Mouse (Mus musculus) G1E (cell line): ENCODE results near the gene Erp29. TPM values are rescaled to one million over a fixed set of nuclear protein-coding genes. Genes with fewer than 3 reads are reported as not detected.
"Not testable (repeated sequence)": the region's sequence is repeated elsewhere in the genome, so short reads cannot be mapped to it uniquely, and the experiment has no call there.

Experiments used
- ATAC-seq: 2 replicates; pipeline ENCODE4 v1.8.0; 2016; ENCODE audit warnings: mild to moderate bottlenecking; ENCODE audit not compliant: insufficient number of reproducible peaks, poor library complexity, low FRiP score, severe bottlenecking; ENCODE audit errors: extremely low read depth
- DNase-seq: peaks from one replicate; pipeline ENCODE4 v3.0.0; 2012; ENCODE audit warnings: low spot score
- H3K27me3 ChIP-seq: 2 replicates; pipeline ENCODE4 v1.6.1; 2012; ENCODE audit warnings: mild to moderate bottlenecking, low read length, inconsistent platforms; ENCODE audit not compliant: insufficient read depth
- H3K36me3 ChIP-seq: replicated peaks from 2 replicates; pipeline ENCODE3; 2012; ENCODE audit warnings: mild to moderate bottlenecking, inconsistent platforms
- H3K4me1 ChIP-seq: 2 replicates; pipeline ENCODE4 v1.6.1; 2012; ENCODE audit warnings: low read depth, low read length, inconsistent platforms, mixed read lengths; ENCODE audit not compliant: insufficient read depth
- H3K4me3 ChIP-seq: 2 replicates; pipeline ENCODE4 v1.5.1; 2012; ENCODE audit warnings: low read depth, mild to moderate bottlenecking, inconsistent platforms, low read length, moderate library complexity, mixed read lengths
- H3K9me3 ChIP-seq: replicated peaks from 2 replicates; pipeline ENCODE4 v1.6.1; 2012; ENCODE audit warnings: inconsistent platforms
- CTCF ChIP-seq: IDR thresholded peaks from 2 replicates; pipeline ENCODE4 v1.5.1; 2012; ENCODE audit warnings: low read depth, low read length, inconsistent platforms, mixed read lengths
- GATA1 ChIP-seq: IDR thresholded peaks from 2 replicates; pipeline ENCODE4 v1.6.1; 2012; ENCODE audit warnings: borderline replicate concordance, low read length, inconsistent platforms, mixed read lengths
- GATA2 ChIP-seq: IDR thresholded peaks from 2 replicates; pipeline ENCODE4 v1.6.1; 2012; ENCODE audit warnings: low read depth, low read length, inconsistent platforms, borderline replicate concordance
- POLR2AphosphoS5 ChIP-seq: IDR thresholded peaks from 2 replicates; pipeline ENCODE4 v1.6.1; 2012; ENCODE audit warnings: low read depth, low read length, inconsistent platforms; ENCODE audit not compliant: insufficient replicate concordance
- TAL1 ChIP-seq: conservative IDR thresholded peaks from 2 replicates; pipeline ENCODE4 v1.6.1; 2012; ENCODE audit warnings: low read depth, low read length, inconsistent platforms, mixed read lengths
- polyA plus RNA-seq: library from polyadenylated mRNA; stranded (reverse); fragments of >175 nt; gene quantifications from 2 replicates; pipeline ENCODE4 v1.2.3, GENCODE M21; 2012
- total RNA-seq, 2 experiments: library from RNA; stranded (forward) in 1 of 2; stranded (reverse) in 1 of 2; fragments of 200-1000 nt in 1 of 2; fragments of >200 nt in 1 of 2; fragmentation: Nextera tagmentation in 1 of 2; gene quantifications; 2 replicates each; pipeline ENCODE4 v1.2.3; 2014 to 2017

The Erp29 gene
- total RNA-seq (2014; fragmentation: Nextera tagmentation), result 52.4 and 58.8 TPM in 2 replicates
- total RNA-seq (2017), result 344 and 394 TPM in 2 replicates
- 167 and 191 TPM in 2 replicates for polyA plus RNA-seq

GRCm38 (mm10) chr5:121452026-121452869 is at the start of gene Erp29:
TSS of gene Erp29 (minus strand) at chr5:121452506.
- ATAC-seq (peak; percentile 62), DNase-seq (peak; percentile 95)
- Histone ChIP-seq H3K4me3 (peak within 1 kb of the TSS; percentile 100), H3K9me3 (no peaks in the 10 kb centered on the region), H3K36me3 (peaks cover 60% of the 10 kb centered on the region), H3K4me1 (peaks cover 77% of the 10 kb centered on the region), H3K27me3 (no peaks in the 10 kb centered on the region)
- TF ChIP-seq GATA2 (no peak), CTCF (no peak), POLR2AphosphoS5 (no peak), TAL1 (no peak), GATA1 (no peak)

- ATAC-seq, H3K9me3 ChIP-seq, DNase-seq, H3K4me3 ChIP-seq, H3K36me3 ChIP-seq, H3K4me1 ChIP-seq: not testable (repeated sequence)
- peaks cover 37% of the 10 kb centered on the region for H3K27me3 ChIP-seq
These were observed 49.2 kb upstream of the Erp29 start for GRCm38 (mm10) chr5:121501424-121501996.

- Histone ChIP-seq H3K9me3 (no peaks in the 10 kb centered on the region), H3K4me1 (0 out of 2 replicates have a peak, but pooled peaks cover 4% of the 10 kb centered on the region), H3K27me3 (peaks cover 37% of the 10 kb centered on the region), H3K36me3 (no peaks in the 10 kb centered on the region), H3K4me3 (no peak overlapping the region)
- no peak for TF ChIP-seq CTCF
- no peak for TF ChIP-seq GATA2
- no peak for TF ChIP-seq POLR2AphosphoS5
- TF ChIP-seq TAL1, result no peak
- TF ChIP-seq GATA1, result no peak
- ATAC-seq (no peak), DNase-seq (no peak)
These were observed 48.4 kb upstream of the Erp29 start for GRCm38 (mm10) chr5:121500719-121501118.

GRCm38 (mm10) chr5:121493305-121493704 is 41.0 kb upstream of the Erp29 start:
- Histone ChIP-seq H3K4me3 (no peak overlapping the region), H3K36me3 (no peaks in the 10 kb centered on the region), H3K4me1 (no peaks in the 10 kb centered on the region), H3K9me3 (no peaks in the 10 kb centered on the region), H3K27me3 (peaks cover 18% of the 10 kb centered on the region; the same call in 1 of the 2 replicates)
- ATAC-seq, result no peak
- no peak for DNase-seq
- no peak for TF ChIP-seq GATA1
- TF ChIP-seq TAL1, result no peak
- no peak for TF ChIP-seq POLR2AphosphoS5
- no peak for TF ChIP-seq GATA2
- no peak for TF ChIP-seq CTCF

GRCm38 (mm10) chr5:121484801-121485200 is 32.5 kb upstream of the Erp29 start:
- TF ChIP-seq GATA2 (no peak), POLR2AphosphoS5 (no peak), GATA1 (no peak), CTCF (no peak), TAL1 (no peak)
- no peaks in the 10 kb centered on the region for H3K9me3 ChIP-seq
- no peak for ATAC-seq

GRCm38 (mm10) chr5:121477680-121478079 is 25.4 kb upstream of the Erp29 start:
- no peak overlapping the region for H3K4me3 ChIP-seq
- TF ChIP-seq GATA2 (no peak), CTCF (no peak), TAL1 (no peak), POLR2AphosphoS5 (no peak), GATA1 (no peak)
- H3K27me3 ChIP-seq, result peaks cover 4% of the 10 kb centered on the region; the same call in 1 of the 2 replicates
- H3K9me3 ChIP-seq, result no peaks in the 10 kb centered on the region
- ATAC-seq (no peak), DNase-seq (no peak)
- H3K4me1 ChIP-seq, result peaks cover 46% of the 10 kb centered on the region
- no peaks in the 10 kb centered on the region for H3K36me3 ChIP-seq

More at GRCm38 (mm10) chr5:121484801-121485200, 32.5 kb upstream of the Erp29 start:
- no peak overlapping the region for H3K4me3 ChIP-seq
- no peaks in the 10 kb centered on the region for H3K36me3 ChIP-seq
- peaks cover 3% of the 10 kb centered on the region for H3K4me1 ChIP-seq
- H3K27me3 ChIP-seq, result peaks cover 20% of the 10 kb centered on the region
- no peak for DNase-seq
